Mouse (Mus musculus): ENCODE measurements at regions not wholly inside any gene's neighbourhood (a gene's known extent, or its start where the extent isn't known, plus 50 kb on each side); places are given as distances from the start of the nearest gene placed in this dataset.

DNA sequence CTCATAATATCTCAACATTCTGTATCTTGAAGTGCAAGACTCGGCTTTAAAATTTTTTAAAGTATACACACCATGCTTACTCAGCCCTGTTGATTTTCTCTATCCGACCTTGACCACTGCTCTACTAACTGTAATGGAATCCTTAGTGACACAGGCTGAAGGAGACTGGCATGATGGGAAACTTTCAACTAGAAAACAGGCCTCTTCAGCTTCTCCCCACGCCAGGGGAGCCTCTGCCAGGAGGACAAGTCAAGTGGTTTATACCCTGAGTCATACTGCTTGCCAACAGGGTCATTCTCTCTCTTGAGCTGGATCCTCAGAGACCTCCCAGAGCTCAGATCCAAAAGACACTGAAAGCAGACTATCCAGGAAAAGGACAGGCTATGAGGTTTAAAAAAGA, 245.7 kb downstream of the Ptprc start:
- no peak for TF ChIP-seq POLR2A (IDR thresholded peaks at IDR 0.05; ENCODE audit: borderline replicate concordance, extremely low read depth, low read depth, low read length)
- no peak for TF ChIP-seq CTCF (IDR thresholded peaks at IDR 0.05; ENCODE audit: insufficient read depth, low read length)

All from lung, adult 2 months (tissue).